Mouse (Mus musculus): ENCODE measurements around the gene Smim27.

The Smim27 gene

GRCm38 (mm10) chr4:40299169-40299568, 29.8 kb downstream of the Smim27 start:
- no peak for TF ChIP-seq GATA4 (IDR thresholded peaks at IDR 0.05; ENCODE audit: insufficient replicate concordance, low read length)

- no peak for TF ChIP-seq GATA4 (IDR thresholded peaks at IDR 0.05; ENCODE audit: insufficient replicate concordance, low read length)
These were observed 31.9 kb downstream of the Smim27 start for GRCm38 (mm10) chr4:40301076-40301789.

GRCm38 (mm10) chr4:40302445-40303125, 33.2 kb downstream of the Smim27 start:
- no peak for TF ChIP-seq GATA4 (IDR thresholded peaks at IDR 0.05; ENCODE audit: insufficient replicate concordance, low read length)

GRCm38 (mm10) chr4:40309682-40310081, 40.3 kb downstream of the Smim27 start:
- TF ChIP-seq GATA4 (IDR thresholded peaks at IDR 0.05; ENCODE audit: insufficient replicate concordance, low read length): no peak

GRCm38 (mm10) chr4:40310796-40311383, 41.5 kb downstream of the Smim27 start:
- no peak for TF ChIP-seq GATA4 (IDR thresholded peaks at IDR 0.05; ENCODE audit: insufficient replicate concordance, low read length)

- no peak for TF ChIP-seq GATA4 (IDR thresholded peaks at IDR 0.05; ENCODE audit: insufficient replicate concordance, low read length)
These were observed 42.8 kb downstream of the Smim27 start for GRCm38 (mm10) chr4:40312213-40312612.

- no peak for TF ChIP-seq GATA4 (IDR thresholded peaks at IDR 0.05; ENCODE audit: insufficient replicate concordance, low read length)
These were observed 43.6 kb downstream of the Smim27 start for GRCm38 (mm10) chr4:40313026-40313425.

- no peak for TF ChIP-seq GATA4 (IDR thresholded peaks at IDR 0.05; ENCODE audit: insufficient replicate concordance, low read length)
These were observed 48.0 kb downstream of the Smim27 start for GRCm38 (mm10) chr4:40317404-40317803.
